In the genomic region with DNA sequence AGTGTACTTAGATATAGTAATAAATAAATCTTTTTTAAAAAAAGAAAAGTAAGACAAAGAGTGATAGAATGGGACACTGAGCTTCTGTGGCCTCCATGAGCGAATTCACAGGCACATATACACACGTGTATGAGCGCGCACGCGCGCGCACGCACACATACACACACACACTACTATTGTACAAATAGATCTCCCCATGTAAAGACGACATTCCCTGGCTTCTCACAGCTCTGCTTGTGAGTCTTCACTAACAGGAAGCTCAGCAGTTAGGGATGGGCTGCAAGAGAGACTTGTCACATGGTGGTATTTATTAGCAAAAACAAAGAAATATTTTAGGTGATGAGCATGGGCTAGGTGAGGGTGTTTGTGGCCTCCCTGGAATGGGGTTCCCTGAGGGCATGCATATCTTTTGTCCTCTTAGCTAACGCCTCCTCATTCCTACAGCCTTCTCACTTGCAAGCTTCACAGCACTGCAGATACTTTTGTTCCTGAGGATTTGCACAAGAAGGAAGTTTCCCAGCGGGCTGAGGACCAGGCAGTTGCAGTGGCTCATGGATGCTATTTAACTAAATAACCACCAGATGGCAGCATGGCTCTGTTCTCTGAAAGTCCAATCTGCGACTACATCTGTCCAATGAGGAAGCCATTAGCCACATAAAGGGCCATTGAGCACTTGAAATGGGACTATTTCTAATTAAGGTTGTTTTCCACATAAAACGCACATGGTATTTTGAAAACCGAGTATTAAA, we compare ENCODE assay signal across 9 mouse cellular contexts. TPM values are rescaled to one million over a fixed set of nuclear protein-coding genes. Genes with fewer than 3 reads are reported as not detected.
DNase-seq lines count a peak whose midpoint lies in the region; ATAC-seq lines count a peak whose summit lies in the region.
"Had no signal": no experiment of that assay in that cellular context is flagged by ENCODE, and none has a peak within 500 bp of the region (broad histone marks: within the 10 kb centered on the region; RNA-seq: fewer than 3 reads in every experiment).

No protein-coding gene starts in this region.

- peak; percentile 68 to 90 for DNase-seq in adrenal gland, adult (ENCODE audit: inconsistent age in 2 of 2, low spot score in 1 of 2)
- no peak for DNase-seq in adrenal gland, postnatal 4 days (ENCODE audit: low spot score in 2 of 2)
- peak; percentile 70 for DNase-seq in c-Kit-positive CD71-positive TER-119-positive erythroid progenitor cells, embryonic 14.5 days (ENCODE audit: low spot score)
- DNase-seq in forebrain, embryonic 14.5 days (ENCODE audit: low spot score): peak; percentile 94
- peak; percentile 69 for DNase-seq in layer of hippocampus, adult 9-10 months (ENCODE audit: low spot score)
- DNase-seq in lung, postnatal 14 days: peak; percentile 72
- peak; percentile 70 to 74 for DNase-seq in right cerebral cortex, adult 2 months (ENCODE audit: low spot score in 2 of 2)

- no peak overlapping the region for H3K9ac ChIP-seq in forebrain, embryonic 14.5 days (ENCODE audit: low read length)
- H3K9ac ChIP-seq in hindbrain, embryonic 13.5 days: no peak overlapping the region
- H3K9ac ChIP-seq: neural tube, embryonic 12.5 days had no signal

- H3K4me2 ChIP-seq in forebrain, embryonic 14.5 days (ENCODE audit: low read length): no peak overlapping the region
- H3K4me2 ChIP-seq in hindbrain, embryonic 13.5 days: no peak overlapping the region
- H3K4me2 ChIP-seq: neural tube, embryonic 12.5 days had no signal

- H3K4me1 ChIP-seq in forebrain, embryonic 14.5 days (ENCODE audit: control insufficient read depth, insufficient read depth, low read length): no peaks in the 10 kb centered on the region
- no peaks in the 10 kb centered on the region for H3K4me1 ChIP-seq in hindbrain, embryonic 13.5 days (replicated peaks)
- H3K4me1 ChIP-seq: neural tube, embryonic 12.5 days had no signal

- H3K27me3 ChIP-seq in forebrain, embryonic 14.5 days (replicated peaks; ENCODE audit: control insufficient read depth, insufficient read depth, low read length): no peaks in the 10 kb centered on the region
- H3K27me3 ChIP-seq in hindbrain, embryonic 13.5 days: no peaks in the 10 kb centered on the region
- H3K27me3 ChIP-seq: neural tube, embryonic 12.5 days had no signal

- H3K27ac ChIP-seq in forebrain, embryonic 14.5 days (ENCODE audit: low read depth, low read length): no peak overlapping the region
- no peak overlapping the region for H3K27ac ChIP-seq in hindbrain, embryonic 13.5 days
- H3K27ac ChIP-seq: neural tube, embryonic 12.5 days had no signal

- H3K9me3 ChIP-seq in forebrain, embryonic 14.5 days (replicated peaks; ENCODE audit: control insufficient read depth, low read length): no peaks in the 10 kb centered on the region
- H3K9me3 ChIP-seq in hindbrain, embryonic 13.5 days: no peaks in the 10 kb centered on the region
- H3K9me3 ChIP-seq: neural tube, embryonic 12.5 days had no signal

- ATAC-seq in forebrain, embryonic 14.5 days: peak; percentile 75
- peak; percentile 80; the same call in 1 of the 2 replicates for ATAC-seq in hindbrain, embryonic 13.5 days (ENCODE audit: low FRiP score)

- H3K4me3 ChIP-seq in forebrain, embryonic 14.5 days (ENCODE audit: low read depth, low read length): no peak overlapping the region
- no peak overlapping the region for H3K4me3 ChIP-seq in hindbrain, embryonic 13.5 days
- H3K4me3 ChIP-seq: neural tube, embryonic 12.5 days had no signal

- H3K36me3 ChIP-seq in forebrain, embryonic 14.5 days (ENCODE audit: control insufficient read depth, insufficient read depth, low read length): no peaks in the 10 kb centered on the region
- no peaks in the 10 kb centered on the region for H3K36me3 ChIP-seq in hindbrain, embryonic 13.5 days
- H3K36me3 ChIP-seq: neural tube, embryonic 12.5 days had no signal

- WGBS in forebrain, embryonic 14.5 days: 55% methylated on average over 15 of the region's 15 CpGs
- WGBS in hindbrain, embryonic 13.5 days: 57% methylated on average over 15 of the region's 15 CpGs

RNA-seq across cellular contexts. Expression of a gene that starts 14.9 kb away (rescaled TPM):
- total RNA-seq in adrenal gland, postnatal 4 days (2021): not detected
- polyA plus RNA-seq in forebrain, embryonic 14.5 days (2014; fragmentation: Nextera tagmentation; extraction: Ambion mirVana): 2.8 and 3.4 TPM in 2 replicates
- polyA plus RNA-seq in hindbrain, embryonic 13.5 days (2015; fragmentation: Nextera tagmentation; extraction: Ambion mirVana): 3.6 and 4.4 TPM in 2 replicates

RNA-seq across cellular contexts. Expression of a gene that starts 15.0 kb away (rescaled TPM):
- 10 to 100 TPM; 11.7 to 12.0 TPM for total RNA-seq in adrenal gland, postnatal 4 days (2021)
- polyA plus RNA-seq in forebrain, embryonic 14.5 days (2014; fragmentation: Nextera tagmentation; extraction: Ambion mirVana): 6.0 and 7.8 TPM in 2 replicates
- 7.6 and 8.2 TPM in 2 replicates for polyA plus RNA-seq in hindbrain, embryonic 13.5 days (2015; fragmentation: Nextera tagmentation; extraction: Ambion mirVana)

Comparison
In these comparisons a context has a peak if more than half of its experiments do, and no peak if none do; other contexts are left out.
1. DNase-seq: peak in adrenal gland, adult (2 of 2), c-Kit-positive CD71-positive TER-119-positive erythroid progenitor cells, embryonic 14.5 days (single experiment), forebrain, embryonic 14.5 days (single experiment), layer of hippocampus, adult 9-10 months (single experiment), lung, postnatal 14 days (single experiment) and right cerebral cortex, adult 2 months (2 of 2); none in adrenal gland, postnatal 4 days (0 of 2).